Mouse (Mus musculus): Measurements from ENCODE around the gene Gm21961. TPM values are rescaled to one million over a fixed set of nuclear protein-coding genes. Genes with fewer than 3 reads are reported as not detected.
A peak's percentile ranks its signal among the peaks of the same experiment; 100 is the strongest.

Gm21961 gene
- not detected for total RNA-seq (2021)
- long read RNA-seq, experiment 1, result 0 reads
- long read RNA-seq, experiment 2, result 0 reads

DNA sequence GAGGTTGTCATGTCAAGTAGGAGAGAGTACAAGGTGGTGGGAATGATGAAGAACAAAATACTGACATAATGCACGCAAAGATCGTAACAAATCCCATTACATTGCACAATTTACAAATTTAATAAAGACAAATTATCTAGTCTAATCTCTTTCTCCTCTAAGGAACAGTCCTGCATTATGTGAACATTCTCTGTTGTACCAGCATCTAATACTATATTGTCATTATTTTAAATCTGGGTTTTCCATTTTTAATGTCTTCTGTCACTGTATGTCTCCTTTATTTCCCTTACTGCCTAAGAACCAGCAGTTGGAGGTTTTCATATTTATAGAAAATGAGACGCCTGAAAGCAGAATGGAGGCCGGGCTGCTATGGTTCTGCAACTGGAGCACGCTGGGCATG is at the start of gene Gm21961:
Gene Gm21961 (minus strand): TSS at position 101 of the 400 bp plus-strand sequence.
- no peak for DNase-seq (ENCODE audit: low spot score)

DNA sequence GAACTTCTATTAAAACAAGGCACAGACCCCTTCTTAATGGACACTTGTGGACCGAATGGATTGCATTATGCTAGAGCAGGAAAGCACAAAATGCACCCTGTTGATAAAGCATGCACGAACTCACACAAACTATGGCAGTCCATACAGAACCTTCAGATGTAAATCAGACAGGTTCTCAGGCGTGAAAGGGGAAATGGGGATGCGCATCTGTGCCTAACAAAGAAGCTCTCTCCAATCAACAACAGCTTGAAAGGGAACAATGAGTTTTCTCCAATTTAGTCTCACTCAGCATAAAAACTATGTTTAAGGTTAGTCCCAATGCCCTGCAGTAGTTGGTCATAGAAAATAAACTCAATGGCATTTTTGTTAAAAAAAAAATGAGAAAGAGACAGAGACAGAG is 27.3 kb upstream of the Gm21961 start:
- DNase-seq (ENCODE audit: low spot score), result no peak

DNA sequence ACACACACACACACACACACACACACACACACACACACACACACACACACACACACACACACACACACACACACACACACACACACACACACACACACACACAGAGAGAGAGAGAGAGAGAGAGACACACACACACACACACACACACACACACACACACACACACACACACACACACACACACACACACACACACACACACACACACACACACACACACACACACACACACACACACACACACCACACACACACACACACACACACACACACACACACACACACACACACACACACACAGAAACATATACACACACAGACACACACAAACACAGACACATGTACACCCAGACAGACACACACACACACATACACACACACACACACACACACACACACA is 24.5 kb upstream of the Gm21961 start:
- DNase-seq (ENCODE audit: low spot score), result peak; percentile 2

DNA sequence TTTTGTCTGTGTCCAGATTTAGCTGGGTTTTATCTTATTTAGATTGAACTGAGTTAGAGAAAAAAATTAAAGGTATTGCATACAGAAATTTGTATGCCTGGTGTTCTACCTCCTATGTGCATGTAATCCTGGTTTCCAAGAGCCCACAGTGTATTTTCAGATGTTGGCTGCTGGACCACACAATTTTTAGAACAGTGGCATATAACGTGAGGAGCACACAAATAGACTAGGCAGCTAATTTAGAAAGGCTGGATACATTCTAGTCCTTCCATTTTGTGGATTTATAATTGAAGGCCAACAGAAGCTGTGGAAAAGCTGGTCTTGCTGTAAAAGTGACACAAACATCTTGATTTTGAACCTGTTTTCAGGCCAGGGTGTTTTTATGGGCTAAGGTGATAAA is 3.3 kb upstream of the Gm21961 start:
- no peak for DNase-seq (ENCODE audit: low spot score)

DNA sequence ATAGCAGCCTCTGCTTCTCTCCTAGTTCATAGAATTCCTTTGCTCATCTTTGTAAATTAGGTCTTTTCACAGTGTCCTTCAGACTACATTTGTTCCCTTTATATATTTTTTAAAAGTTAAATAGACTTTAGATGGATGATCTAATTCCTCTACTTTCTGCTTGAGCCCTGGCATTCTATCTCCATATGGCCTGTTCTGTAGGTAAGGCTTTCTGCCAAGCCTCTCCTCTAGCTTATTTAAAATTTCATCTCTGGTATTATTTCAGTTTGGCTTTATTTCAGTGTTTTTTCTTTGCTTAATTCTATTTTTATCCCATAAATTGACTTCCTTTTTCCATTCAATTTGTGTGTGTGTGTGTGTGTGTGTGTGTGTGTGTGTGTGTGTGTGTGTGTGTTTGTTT is 8.5 kb downstream of the Gm21961 start:
- DNase-seq (ENCODE audit: low spot score), result no peak

DNA sequence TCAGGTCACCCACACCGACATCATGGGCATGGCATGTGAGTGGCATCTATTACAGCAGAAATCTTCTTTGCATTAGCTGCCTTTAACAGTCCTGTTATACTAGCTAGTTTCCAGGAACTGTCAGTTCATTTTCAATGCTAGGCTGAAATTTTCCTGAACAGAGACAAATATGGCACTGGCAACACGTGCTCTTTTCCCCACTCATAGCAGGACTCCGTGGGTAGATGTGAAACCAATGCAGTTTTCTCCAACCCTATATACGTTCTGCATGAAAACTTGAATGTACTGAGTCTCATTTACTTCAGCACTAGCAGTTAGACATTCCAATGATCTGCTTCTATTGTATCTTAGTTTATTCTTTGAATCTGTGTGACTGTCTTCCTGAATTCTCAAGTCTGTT is 20.2 kb downstream of the Gm21961 start:
- no peak for DNase-seq (ENCODE audit: low spot score)

DNA sequence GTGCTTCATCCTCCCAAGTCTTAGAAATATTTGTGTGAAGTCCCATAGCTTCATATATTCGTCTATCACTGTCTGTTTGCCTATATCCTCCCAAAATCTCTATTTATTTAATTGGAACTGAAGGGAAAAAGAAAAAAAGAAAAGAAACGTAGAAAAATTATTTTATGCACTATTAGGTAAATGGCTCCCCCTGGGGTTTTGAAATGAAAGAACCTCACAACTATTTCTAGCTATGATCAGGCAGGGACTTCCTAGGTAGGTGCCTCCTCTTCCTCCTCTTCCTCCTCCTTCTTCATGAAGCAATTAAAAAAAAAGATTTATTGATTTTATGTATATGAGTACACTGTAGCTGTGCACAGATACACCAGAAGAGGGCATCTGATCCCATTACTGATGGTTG is 34.7 kb downstream of the Gm21961 start:
- no peak for DNase-seq (ENCODE audit: low spot score)

DNA sequence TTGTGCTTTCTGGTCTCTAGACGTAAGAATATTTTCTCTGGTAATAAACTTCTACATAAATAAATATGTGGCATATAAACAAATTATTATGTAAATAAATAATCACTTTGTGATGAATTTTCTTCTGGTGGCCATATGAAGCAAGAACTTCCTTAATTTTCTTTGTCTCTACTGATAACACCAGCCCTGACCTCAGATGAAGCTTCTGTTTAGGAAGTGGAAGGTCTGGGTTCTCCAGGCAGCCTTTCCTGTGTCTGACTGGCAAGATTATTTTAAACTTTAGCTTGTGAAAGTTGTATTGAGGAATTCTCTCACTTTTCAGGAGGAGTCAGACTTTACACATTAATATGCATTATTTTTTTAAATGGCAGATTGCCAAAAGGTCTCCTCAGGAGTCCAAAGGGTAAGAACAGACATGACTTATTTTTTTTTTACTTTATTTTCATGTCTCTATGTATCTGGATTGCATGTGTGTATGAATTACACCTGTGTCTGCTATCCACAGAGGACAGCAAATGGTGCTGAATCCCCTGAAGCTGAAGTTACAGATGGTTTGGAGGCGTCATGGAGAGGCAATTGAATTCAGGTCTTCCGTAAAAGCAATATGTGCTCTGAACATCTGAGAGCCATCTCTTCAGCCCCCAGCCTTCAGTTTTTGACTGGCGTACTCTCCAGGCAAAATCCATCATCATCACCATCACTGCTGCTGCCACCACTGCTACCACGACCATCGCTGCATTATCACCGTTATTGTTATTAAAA is 38.5 kb downstream of the Gm21961 start:
- DNase-seq (ENCODE audit: low spot score), result no peak

Other genes with a start within 250 kb of the Gm21961 start
- not detected for gene Gm21798, start 197.2 kb downstream of the Gm21961 start, total RNA-seq (2021)

All from gastrocnemius, adult 18-20 months (tissue).